Mouse (Mus musculus): ENCODE data around the gene Tnfrsf8. TPM values are rescaled to one million over a fixed set of nuclear protein-coding genes. Genes with fewer than 3 reads are reported as not detected.
A peak's percentile ranks its signal among the peaks of the same experiment; 100 is the strongest.
"Not testable (repeated sequence)": the region's sequence is repeated elsewhere in the genome, so short reads cannot be mapped to it uniquely, and the experiment has no call there.

The Tnfrsf8 gene
- total RNA-seq, 2 experiments from 2014 or later: 1.1 to 1.2 TPM

DNA sequence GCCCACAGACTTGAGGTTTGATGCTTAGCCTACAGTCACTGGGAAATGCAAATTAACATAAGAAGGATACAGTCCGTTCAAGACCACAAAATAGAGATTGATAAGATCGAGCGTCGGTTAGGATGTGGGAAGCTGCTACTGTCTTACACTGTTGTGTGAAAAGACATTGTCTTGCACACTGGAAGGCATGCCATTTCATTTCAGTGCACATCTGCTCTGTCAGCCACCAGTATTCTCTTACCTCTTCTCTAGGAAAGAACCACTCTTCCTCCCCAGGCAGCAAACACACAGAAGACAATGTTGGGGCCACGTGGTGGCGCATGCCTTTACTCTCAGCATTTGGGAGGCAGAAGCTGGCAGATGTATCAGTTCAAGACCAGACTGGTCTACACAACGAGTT, 2.4 kb downstream of the Tnfrsf8 start:
- no peak for DNase-seq (ENCODE audit: low spot score in 2 of 2)

DNA sequence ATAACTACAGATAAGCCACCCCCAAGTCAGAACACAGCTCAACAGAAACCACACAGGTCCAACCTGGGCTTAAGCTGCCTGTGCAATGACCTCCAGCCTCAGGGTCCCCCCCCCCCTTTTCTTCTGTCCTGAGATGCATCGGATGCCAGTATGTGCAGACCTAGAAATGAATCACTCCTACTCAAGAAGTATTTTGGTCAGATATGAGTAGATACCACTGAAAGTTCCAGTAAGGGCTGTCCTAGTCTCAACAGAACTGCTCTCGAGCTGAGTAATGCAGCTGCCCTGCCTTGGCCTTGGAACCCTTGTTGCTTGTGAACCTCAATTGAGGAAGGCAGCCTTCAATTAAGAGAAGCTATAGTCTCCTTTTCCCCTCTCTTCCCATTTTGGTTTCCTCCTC, 4.1 kb downstream of the Tnfrsf8 start:
- DNase-seq (ENCODE audit: low spot score in 2 of 2): no peak

DNA sequence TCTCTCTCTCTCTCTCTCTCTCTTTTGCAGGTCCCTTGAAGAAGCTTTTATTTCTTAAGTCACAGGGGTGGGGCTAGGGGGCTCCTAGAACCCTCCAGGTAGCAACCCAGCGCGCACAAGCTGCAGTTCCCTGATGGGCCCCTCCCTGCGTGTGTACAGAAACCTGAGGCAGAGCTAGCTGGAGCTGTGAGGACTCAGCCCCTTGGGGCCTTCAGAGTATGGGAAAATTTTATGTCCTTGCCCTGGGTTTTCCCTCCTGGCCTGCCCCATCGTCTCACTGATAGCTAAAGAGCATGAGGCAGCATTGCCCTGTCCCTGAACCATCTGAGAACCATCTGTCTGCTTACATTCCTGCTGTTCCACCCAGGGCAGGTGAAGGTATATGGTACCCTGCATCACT, 8.5 kb downstream of the Tnfrsf8 start:
- DNase-seq (ENCODE audit: low spot score in 2 of 2): no peak

DNA sequence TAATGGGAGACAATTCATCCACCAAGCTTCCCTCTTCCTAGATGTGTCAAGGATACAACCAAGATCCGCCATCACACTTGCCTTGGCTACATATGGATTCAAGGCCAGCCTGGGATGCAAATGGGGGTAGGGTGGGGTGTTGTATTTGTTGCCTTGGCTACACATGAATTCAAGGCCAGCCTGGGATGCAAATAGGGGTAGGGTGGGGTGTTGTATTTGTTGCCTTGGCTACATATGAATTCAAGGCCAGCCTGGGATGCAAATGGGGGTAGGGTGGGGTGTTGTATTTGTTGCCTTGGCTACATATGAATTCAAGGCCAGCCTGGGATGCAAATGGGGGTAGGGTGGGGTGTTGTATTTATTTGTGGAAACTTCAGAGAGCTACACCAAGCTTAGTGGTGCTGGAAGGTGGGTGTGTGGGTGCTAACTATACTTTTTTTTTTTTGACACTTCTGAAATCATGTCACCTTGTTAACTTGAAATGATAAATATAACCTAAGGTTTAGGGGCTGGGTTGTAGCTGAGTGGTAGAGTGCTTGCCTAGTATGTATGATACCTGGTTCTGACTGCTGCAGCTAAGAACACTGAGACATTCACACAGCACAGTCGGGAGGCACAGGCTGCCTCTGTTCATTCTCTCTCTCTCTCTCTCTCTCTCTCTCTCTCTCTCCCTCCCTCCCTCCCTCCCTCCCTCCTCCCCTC, 9.2 kb downstream of the Tnfrsf8 start:
- DNase-seq (ENCODE audit: low spot score in 2 of 2): not testable (repeated sequence)

DNA sequence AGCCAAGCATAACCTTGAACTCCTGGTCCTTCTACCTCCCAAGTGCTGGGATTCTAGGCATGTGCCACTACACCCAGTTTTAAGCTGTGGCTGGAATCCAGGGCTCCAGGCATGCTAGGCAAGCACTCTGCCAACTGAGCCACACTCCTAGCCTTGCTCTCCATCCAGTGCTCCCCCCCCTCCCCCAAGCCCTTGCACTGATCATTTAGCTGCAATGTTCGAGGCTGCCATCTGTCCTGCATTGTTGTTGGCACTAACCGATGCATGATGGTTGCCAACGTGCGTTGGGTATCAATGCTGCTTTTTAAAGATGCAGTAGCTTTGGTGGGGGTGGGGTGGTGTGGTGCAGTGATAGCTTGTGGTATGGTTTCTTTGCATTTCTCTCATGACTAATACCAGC, 10.9 kb downstream of the Tnfrsf8 start:
- peak; percentile 51 to 79 for DNase-seq (ENCODE audit: low spot score in 2 of 2)

DNA sequence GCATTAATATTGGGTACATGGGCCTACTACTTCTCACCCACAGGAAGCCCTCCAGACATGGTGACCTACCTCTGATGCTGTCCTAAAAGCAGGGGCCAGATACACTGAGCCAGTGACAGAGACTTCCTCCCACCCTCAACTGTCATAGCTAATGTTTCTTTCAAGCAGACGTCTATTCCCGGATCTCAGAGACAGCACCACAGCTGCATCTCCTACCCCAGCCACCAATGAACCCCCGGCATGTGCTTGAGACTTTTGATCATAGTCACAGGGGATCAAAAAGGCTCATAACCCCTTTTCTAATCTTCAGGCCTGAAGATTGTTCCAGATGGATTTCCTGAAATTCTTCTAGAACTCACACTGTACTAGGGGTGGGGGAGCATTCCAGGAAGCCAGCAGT, 12.9 kb downstream of the Tnfrsf8 start:
- DNase-seq (ENCODE audit: low spot score in 2 of 2): no peak

DNA sequence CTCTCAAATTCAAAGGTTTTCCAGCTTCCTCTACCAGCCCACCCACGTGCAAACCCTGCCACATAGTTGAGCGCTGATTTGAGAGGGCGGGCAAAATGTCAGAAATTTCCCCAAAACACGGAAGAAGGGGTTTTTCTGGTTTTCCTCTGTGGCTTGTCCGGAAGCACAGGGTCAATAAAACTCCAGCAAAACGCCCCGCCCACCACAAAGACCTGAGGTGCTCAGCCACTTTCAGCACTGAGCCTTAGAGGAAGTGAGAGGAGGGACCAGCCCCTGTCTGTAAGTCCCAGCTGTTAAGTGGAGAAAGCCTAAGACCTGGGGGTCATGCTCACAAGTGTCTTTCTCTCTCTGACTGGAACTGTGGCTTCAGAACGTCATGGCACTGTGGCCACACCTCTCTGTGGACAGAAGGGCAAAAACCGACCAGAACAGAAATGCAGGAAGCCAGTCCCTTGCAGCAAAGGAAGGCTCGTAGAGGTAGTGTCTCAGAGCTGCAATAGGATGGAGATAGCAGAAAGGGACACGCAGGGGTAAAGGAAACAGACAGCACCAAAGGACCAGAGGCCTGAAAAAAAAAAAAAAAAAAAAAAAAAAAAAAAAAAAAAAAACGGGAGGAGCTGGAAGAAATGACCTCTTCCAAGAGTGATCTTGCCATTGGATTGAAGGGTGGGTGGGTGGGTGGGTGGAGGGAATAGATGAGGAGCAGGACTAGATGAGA, 14.6 kb downstream of the Tnfrsf8 start:
- no peak for DNase-seq (ENCODE audit: low spot score in 2 of 2)

DNA sequence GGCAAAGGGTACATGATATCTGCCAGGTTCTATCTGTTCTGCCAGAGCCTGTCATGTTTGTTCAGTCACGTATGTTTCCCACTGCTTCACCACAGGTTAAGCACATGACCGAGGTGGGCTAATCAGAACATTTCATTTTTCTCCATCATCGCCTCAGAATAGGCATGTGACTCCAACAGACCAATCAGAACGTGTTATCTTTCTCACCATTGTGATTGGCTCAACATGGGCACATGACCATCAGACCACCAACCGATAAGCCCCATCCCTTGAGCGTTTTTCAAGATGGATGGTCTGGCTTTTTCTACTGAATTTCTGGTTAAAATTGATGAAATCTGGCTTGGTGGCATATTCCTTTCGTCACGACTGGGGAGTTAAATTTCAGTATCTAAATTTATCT, 15.6 kb downstream of the Tnfrsf8 start:
- no peak for DNase-seq (ENCODE audit: low spot score in 2 of 2)

DNA sequence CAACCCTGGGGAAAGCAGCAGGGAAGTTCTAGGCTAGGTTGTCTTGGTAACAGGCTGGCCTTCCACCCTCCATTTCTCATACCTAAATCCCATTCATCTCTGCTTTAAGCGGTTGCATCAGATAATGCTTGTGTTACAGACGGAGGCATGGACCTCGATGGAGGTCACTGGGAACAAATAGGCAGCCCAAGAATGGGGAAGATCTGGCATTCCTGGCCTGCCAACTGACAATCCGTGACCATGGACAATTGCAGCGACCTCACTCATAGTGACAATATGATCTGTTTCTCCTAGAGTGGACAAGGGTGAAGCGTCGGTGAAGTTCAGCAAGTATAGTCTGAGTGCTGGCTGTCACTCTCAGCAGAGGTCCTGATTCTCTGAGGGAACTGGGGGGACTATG, 16.1 kb downstream of the Tnfrsf8 start:
- no peak for DNase-seq (ENCODE audit: low spot score in 2 of 2)

DNA sequence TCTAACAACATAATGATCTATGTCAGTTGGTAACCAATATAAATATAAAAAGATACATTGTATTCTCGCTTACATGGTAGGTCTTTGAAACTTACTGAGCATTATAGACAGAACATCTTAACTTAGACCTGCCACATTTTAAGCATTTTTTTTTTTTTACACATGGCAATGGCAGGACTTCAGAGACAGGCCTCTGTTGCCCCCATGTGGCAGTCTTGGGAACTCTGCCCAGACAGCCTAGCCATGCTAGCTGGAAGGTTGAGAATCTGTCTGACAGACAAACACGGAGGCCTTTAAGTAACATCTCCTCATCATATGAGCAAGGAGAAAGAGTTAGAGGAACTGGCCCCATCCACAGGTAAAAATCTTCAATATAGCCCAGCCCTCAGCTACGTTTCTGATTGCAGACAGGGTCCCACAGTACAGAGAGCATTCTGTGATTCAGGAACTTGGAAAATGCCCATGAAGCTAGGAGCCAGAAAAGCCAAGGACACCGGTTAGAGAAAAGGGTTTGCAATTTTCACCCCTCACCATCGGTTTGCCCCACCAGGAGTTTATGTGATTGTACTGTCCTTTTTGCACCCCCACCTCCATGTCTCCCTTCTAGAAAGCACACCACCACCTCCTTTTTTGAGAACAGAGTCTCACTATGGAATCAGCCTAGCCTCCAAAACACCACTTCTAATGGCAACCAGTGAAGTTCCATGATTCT, 19.2 kb downstream of the Tnfrsf8 start:
- DNase-seq (ENCODE audit: low spot score in 2 of 2): peak; percentile 52 to 80

DNA sequence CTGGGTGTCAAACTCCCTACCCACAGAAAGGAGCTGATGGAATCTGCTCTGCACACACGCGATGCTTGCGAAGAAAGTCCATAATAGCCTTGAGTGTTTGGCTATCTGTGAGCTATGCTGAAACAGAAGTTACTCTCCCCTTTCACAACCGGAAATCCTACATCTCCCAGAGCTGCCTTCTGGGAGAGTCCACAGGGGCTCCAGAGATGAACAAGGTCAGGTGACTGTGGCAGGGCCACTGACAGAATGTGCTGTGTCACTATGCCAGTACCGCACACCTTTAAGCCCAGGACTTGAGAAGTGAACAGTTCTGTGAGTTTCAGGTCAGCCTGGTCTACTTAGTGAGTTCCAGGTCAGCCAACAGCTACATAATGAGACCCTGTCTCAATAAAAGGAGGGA, 20.4 kb downstream of the Tnfrsf8 start:
- no peak for DNase-seq (ENCODE audit: low spot score in 2 of 2)

DNA sequence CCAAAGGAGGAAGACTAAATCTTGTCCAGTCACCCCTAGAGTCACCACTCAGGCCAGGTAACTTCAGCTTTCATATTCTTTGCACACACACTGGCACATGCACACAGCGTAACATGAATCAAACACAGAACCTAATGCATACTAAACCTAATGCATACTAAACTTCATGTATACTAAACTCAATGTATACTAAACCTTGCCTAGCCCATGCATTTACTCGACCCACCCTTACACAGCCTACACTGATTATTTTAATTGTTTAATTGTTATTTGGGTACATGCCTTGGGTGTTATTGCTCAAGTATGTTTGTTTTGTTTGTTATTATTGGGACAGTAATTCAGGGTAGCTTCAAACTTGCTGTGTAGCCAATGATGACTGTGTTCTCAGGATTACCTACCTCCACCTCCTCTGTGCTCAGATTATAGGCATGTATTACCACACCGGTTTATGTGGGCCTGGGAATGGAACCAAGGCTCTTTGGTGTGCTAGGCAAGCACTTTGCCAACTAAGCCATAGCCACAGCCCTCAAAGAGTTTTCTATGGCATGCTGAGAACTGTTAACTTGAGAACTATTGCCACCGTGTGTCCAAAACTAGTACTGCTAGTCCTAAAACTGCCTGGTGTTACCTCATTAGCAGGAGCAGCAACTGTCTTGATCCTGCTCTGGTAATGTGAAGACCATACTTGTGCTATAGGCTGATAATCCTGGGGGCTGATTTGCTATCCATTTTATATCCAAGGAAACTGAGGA, 28.4 kb downstream of the Tnfrsf8 start:
- peak; percentile 55 to 89 for DNase-seq (ENCODE audit: low spot score in 2 of 2)

DNA sequence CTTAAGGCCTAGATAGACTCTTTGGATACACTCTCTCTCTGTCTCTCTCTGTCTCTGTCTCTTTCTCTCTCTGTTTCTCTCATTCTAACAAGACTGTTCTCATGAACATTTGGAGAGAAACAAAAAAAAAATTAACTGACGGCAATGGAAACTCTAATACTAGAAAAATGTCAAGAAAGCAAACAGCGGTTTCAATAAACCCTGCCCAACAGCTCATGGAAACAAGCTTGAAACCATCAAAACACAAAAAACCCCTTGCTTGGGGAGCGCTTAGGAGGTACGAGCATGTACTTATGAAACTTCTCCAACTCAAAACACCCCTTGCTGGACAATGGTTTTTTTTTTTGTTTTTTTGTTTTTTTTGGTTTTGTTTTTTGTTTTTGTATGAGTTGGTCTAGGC, 30.3 kb downstream of the Tnfrsf8 start:
- no peak for DNase-seq (ENCODE audit: low spot score in 2 of 2)

DNA sequence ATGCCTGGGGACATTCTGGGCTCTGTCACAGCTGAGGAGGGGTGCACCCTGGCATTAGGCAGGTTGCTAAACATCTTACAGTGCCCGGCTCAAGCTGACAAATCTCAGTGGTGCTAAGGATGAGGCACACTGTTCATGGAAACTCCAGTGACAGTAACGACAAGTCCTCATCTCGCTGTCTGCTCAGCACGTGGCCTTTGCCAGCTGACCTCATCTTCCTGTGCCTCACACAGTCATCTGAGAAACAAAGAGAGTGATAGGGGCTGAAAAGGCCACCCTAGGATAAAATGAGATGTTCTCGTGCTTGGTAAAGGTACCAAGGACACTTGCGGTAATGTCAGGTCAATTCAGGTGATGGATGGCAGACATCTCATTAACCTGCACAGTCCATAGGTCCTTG, 31.5 kb downstream of the Tnfrsf8 start:
- no peak for DNase-seq (ENCODE audit: low spot score in 2 of 2)

DNA sequence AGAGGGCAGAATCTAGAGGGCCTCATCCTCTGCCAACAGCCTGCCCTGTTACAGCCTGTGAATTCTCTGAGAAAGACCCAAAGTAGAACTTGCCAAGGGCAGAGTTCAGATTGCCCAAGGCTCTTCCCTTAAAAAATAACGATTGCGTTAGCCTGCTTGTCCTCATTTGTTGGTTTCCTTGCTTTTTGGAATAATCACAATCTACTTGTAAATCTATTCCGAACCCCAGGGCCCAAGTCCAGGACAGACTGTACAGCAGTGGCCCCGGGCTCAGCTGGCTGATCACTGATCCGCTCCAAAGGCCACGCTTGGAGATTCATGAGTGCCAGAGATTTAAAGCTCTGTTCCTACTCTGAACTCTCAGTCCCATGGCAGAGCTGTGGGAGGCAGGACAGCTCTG, 34.0 kb downstream of the Tnfrsf8 start:
- DNase-seq (ENCODE audit: low spot score in 2 of 2): no peak

DNA sequence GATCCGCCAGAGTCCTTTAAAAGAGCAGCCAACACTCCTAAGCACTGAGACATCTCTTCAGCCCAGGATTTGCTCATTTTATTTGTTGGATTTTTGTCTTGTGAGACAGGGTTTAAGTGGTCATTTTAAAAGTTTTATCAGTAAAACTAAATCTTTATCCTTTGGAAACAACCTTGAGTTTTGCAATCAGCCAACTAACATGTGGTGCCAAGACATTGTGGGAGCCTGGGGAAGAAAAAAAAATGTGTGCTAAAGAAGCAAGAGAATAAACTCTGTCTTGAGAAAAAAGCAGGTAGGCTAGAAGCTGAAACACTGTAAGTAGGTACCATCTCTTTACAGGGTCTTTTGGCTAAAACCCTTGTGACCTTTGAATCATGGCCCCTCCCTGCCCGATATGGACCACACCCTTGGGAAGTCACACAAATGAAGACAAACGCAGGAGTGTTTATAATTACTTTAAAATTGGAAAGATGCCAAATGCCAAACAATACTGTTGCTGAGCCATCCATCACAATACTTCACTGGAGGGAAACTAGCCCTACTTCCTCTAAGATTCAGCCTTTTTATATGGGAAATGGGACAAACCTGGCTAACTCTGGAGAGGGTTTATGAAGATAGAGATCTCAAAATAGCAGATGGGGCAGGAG, 36.1 kb downstream of the Tnfrsf8 start:
- DNase-seq (ENCODE audit: low spot score in 2 of 2): no peak

DNA sequence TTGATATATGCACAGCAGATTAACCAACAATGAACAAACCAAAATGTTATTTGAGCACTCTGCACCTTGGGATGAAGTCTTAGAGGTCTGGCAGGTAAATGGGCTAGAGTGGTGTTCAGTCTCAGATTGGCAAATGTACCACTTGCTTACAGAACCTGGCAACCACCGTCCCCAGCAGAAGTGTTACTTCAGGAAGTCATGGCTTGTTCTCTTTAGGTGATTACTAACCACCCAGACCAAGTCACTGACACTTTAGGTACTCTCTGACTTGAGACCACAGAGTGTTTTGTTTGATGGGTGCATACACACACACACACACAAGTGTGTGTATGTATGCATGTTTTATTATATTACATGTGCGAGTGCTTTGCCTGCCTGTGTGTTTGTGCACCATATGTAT, 36.7 kb downstream of the Tnfrsf8 start:
- DNase-seq (ENCODE audit: low spot score in 2 of 2): no peak

DNA sequence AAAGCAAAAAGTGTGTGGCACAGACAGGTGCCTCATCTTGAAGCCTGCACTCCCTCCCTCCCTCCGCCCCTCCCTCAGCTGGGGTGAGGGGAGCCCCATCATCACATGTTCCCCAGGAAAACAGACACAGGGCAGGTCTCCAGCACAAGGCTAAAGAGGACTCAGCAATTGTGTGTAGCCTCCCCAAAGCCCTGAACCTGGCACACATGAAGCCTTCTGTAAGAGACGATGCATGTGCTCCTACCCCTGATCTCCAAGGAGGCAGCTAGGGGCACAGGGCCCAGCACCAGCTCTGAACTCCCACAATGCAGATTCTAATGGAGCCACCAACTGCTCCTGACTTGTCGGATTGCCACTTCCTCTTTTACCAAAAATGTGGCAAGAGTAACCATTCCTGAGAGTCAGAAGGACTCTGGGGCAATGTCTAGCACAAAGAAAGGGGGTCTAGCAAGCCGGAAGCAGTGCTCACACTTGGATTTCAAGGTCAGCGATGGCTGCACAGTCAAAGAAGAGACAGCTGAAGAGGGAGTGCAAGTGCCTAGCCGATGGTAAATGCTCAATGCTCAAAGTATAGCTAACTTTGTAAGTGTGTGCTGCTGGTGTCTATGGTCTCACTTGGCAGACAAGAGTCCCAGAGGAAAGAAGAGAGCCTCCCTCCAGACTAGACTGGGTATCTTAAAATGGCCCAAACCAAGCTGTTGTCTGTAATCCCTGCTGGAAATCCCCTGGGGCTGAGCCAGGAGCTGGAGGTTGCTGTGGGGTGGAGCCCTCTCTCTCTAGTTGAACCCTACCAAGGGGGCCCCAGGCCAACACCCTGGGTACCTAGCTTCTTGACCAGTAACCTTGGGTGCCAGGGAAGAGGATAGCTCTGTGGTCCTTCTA, 38.4 kb downstream of the Tnfrsf8 start:
- DNase-seq (ENCODE audit: low spot score in 2 of 2): no peak

DNA sequence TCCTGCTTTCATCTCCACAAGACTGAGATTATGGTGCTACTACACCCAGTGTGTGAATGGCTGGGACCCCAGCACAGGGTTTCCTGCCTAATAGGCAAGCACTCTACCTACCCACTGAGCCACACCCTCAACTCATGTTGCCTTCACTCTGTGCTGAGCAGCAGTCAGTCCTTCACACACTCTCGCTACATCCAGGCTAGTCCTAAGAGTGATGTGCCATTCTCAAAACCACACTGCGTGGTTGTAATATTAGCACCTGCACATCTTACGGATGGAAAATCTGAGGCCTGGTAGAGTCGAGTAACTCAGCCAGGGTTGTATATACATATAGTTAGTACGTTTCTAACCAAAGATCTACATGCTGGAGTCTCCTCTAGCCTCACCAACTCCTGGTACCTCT, 40.1 kb downstream of the Tnfrsf8 start:
- no peak for DNase-seq (ENCODE audit: low spot score in 2 of 2)

DNA sequence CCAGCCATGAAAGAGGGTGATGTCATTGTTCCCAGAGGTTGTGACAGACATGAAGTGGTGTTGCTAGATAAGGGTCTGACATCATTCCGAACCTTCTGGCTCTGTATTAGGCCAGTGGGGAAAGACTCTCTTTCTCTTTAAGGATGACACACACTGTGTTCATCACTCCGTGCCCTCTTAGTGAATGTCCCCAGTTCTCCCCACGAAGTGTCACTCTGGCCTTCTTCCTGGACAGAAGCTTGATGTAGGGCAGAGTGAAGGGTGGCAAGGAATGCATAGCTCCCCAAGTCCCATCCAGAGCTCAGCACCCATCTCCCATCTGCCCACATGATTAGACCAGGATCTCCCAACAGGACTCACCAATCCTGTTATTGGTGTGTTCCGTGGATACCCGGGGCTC, 41.0 kb downstream of the Tnfrsf8 start:
- DNase-seq (ENCODE audit: low spot score in 2 of 2): no peak

All from layer of hippocampus, adult 18-20 months (tissue).